Mouse (Mus musculus): ENCODE data around the gene Bdkrb2.

The Bdkrb2 gene

GRCm38 (mm10) chr12:105546538-105546937, 16.5 kb upstream of the Bdkrb2 start:
- no peak for DNase-seq (ENCODE audit: low spot score in 2 of 2)

- DNase-seq (ENCODE audit: low spot score in 2 of 2): no peak
Observed at GRCm38 (mm10) chr12:105547151-105547550, 15.9 kb upstream of the Bdkrb2 start.

GRCm38 (mm10) chr12:105548001-105548400, 15.0 kb upstream of the Bdkrb2 start:
- no peak for DNase-seq (ENCODE audit: low spot score in 2 of 2)

GRCm38 (mm10) chr12:105548881-105549280, 14.1 kb upstream of the Bdkrb2 start:
- no peak for DNase-seq (ENCODE audit: low spot score in 2 of 2)

GRCm38 (mm10) chr12:105549835-105550802, 12.9 kb upstream of the Bdkrb2 start:
- DNase-seq (ENCODE audit: low spot score in 2 of 2): no peak

- no peak for DNase-seq (ENCODE audit: low spot score in 2 of 2)
Observed at GRCm38 (mm10) chr12:105551551-105551989, 11.5 kb upstream of the Bdkrb2 start.

- DNase-seq (ENCODE audit: low spot score in 2 of 2): no peak
Observed at GRCm38 (mm10) chr12:105554151-105554772, 8.8 kb upstream of the Bdkrb2 start.

GRCm38 (mm10) chr12:105555172-105555571, 7.9 kb upstream of the Bdkrb2 start:
- DNase-seq (ENCODE audit: low spot score in 2 of 2): no peak

GRCm38 (mm10) chr12:105557250-105557925, 5.6 kb upstream of the Bdkrb2 start:
- peak in 1 of 2 experiments; percentile 38 for DNase-seq (ENCODE audit: low spot score in 2 of 2)

- no peak for DNase-seq (ENCODE audit: low spot score in 2 of 2)
Observed at GRCm38 (mm10) chr12:105561007-105561534, 2.0 kb upstream of the Bdkrb2 start.

GRCm38 (mm10) chr12:105562056-105562820, 788 bp upstream of the Bdkrb2 start:
- no peak for DNase-seq (ENCODE audit: low spot score in 2 of 2)

GRCm38 (mm10) chr12:105563726-105564275, 775 bp downstream of the Bdkrb2 start:
- DNase-seq (ENCODE audit: low spot score in 2 of 2): no peak

GRCm38 (mm10) chr12:105565221-105565620, 2.2 kb downstream of the Bdkrb2 start:
- DNase-seq (ENCODE audit: low spot score in 2 of 2): no peak

- no peak for DNase-seq (ENCODE audit: low spot score in 2 of 2)
Observed at GRCm38 (mm10) chr12:105571867-105572266, 8.8 kb downstream of the Bdkrb2 start.

GRCm38 (mm10) chr12:105572622-105573021, 9.6 kb downstream of the Bdkrb2 start:
- DNase-seq (ENCODE audit: low spot score in 2 of 2): no peak

GRCm38 (mm10) chr12:105574356-105574755, 11.3 kb downstream of the Bdkrb2 start:
- no peak for DNase-seq (ENCODE audit: low spot score in 2 of 2)

- DNase-seq (ENCODE audit: low spot score in 2 of 2): no peak
Observed at GRCm38 (mm10) chr12:105580490-105580889, 17.5 kb downstream of the Bdkrb2 start.

GRCm38 (mm10) chr12:105582486-105582885, 19.5 kb downstream of the Bdkrb2 start:
- DNase-seq (ENCODE audit: low spot score in 2 of 2): no peak

GRCm38 (mm10) chr12:105583484-105583883, 20.5 kb downstream of the Bdkrb2 start:
- DNase-seq (ENCODE audit: low spot score in 2 of 2): no peak

- peak; percentile 37 to 53 for DNase-seq (ENCODE audit: low spot score in 2 of 2)
Observed at GRCm38 (mm10) chr12:105584851-105585250, 21.8 kb downstream of the Bdkrb2 start.

GRCm38 (mm10) chr12:105587526-105587925, 24.5 kb downstream of the Bdkrb2 start:
- DNase-seq (ENCODE audit: low spot score in 2 of 2): no peak

All from urinary bladder, adult 18-20 months (tissue).